Mouse (Mus musculus): ENCODE results near the gene Muc1.

The Muc1 gene

DNA sequence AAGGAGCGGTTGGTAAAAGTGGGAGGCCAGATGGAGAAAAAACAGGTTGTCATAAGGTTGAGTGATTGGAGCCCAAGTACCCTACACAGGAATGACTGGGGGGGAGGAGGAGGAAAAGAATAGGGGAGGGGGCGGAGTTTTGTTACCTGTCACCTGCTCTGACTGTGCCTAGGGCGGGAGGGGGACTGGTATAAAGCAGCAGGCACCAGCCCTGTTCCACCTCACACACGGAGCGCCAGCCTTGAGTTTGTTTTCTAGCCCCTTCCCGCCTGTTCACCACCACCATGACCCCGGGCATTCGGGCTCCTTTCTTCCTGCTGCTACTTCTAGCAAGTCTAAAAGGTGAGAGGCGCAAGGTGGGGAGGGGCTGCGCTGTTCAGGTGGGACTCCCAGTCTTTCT lies at the start of gene Muc1:
Gene Muc1 (plus strand): TSS at position 222 of the 400 bp plus-strand sequence.
- DNase-seq = no peak

GRCm38 (mm10) chr3:89181749-89182500 lies 46.9 kb upstream of the Muc1 start:
- DNase-seq = no peak

- DNase-seq = no peak
These were observed 46.3 kb upstream of the Muc1 start for GRCm38 (mm10) chr3:89182531-89183057.

GRCm38 (mm10) chr3:89183058-89183958 lies 45.5 kb upstream of the Muc1 start, which contains the start of gene Fam189b:
Gene Fam189b (plus strand): TSS chr3:89183143.
- DNase-seq = peak in 1 of 2 experiments; percentile 27

- no peak for DNase-seq
These were observed 44.9 kb upstream of the Muc1 start for GRCm38 (mm10) chr3:89183959-89184315.

DNA sequence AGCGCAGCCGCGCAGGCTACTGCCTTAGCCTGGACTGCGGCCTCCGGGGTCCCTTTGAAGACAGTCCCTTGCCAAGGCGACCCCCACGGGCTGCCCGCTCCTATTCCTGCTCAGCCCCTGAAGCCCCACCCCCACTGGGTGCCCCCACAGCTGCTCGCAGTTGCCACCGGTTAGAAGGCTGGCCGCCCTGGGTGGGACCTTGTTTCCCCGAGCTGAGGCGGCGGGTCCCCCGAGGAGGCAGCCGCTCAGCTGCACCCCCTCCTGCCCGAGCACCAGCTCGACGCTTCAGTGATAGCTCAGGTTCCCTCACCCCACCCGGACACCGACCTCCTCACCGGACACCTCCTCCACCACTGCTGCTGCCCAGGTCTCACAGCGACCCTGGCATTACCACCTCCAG lies 41.7 kb upstream of the Muc1 start:
- peak; percentile 28 to 33 for DNase-seq

GRCm38 (mm10) chr3:89187690-89188477 lies 41.0 kb upstream of the Muc1 start:
- peak; percentile 26 to 35 for DNase-seq

- peak; percentile 29 for DNase-seq
These were observed 40.4 kb upstream of the Muc1 start for GRCm38 (mm10) chr3:89188478-89188875.

GRCm38 (mm10) chr3:89190436-89190835 lies 38.4 kb upstream of the Muc1 start:
- DNase-seq = peak in 1 of 2 experiments; percentile 27

GRCm38 (mm10) chr3:89193351-89193750 lies 35.5 kb upstream of the Muc1 start:
- no peak for DNase-seq

DNA sequence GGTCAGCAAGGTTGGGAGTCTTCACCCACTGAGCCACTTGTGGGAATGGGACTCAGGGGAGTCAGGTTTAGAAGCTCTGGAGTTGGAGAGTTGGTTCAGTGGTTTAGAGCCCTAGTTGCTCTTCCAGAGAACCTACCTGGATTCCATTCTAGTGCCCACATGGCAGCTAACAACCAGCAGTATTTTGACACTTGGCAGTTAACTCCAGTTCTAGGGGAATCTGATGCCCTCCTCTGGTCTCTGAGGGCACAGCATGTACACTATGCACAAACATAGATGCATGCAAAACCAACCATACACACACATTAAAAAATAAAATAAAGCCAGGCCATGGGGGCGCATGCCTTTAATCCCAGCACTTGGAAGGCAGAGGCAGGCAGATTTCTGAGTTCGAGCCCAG lies 35.0 kb upstream of the Muc1 start:
- DNase-seq = peak; percentile 55 to 62

- DNase-seq = peak; percentile 89 to 92
These were observed 32.6 kb upstream of the Muc1 start for GRCm38 (mm10) chr3:89195979-89196877.

DNA sequence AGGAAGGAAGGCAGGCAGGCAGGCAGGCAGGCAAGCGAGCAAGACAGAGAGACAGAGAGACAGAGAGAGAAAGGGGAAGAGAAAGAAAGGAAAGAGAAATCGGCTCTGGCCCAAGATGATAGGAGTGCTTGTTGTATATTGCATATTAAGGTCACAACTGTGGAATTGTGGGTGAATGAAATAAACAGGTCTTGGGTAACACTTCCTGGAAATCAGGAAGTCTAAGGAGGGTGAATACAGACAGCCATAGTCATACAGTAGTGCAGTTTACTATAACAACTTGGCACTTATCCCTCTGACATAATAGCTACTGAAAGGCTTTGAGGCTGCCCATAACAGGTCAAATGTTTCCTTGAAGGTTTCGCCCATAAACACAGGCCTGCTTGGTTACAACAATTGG lies 29.0 kb upstream of the Muc1 start:
- DNase-seq = no peak

DNA sequence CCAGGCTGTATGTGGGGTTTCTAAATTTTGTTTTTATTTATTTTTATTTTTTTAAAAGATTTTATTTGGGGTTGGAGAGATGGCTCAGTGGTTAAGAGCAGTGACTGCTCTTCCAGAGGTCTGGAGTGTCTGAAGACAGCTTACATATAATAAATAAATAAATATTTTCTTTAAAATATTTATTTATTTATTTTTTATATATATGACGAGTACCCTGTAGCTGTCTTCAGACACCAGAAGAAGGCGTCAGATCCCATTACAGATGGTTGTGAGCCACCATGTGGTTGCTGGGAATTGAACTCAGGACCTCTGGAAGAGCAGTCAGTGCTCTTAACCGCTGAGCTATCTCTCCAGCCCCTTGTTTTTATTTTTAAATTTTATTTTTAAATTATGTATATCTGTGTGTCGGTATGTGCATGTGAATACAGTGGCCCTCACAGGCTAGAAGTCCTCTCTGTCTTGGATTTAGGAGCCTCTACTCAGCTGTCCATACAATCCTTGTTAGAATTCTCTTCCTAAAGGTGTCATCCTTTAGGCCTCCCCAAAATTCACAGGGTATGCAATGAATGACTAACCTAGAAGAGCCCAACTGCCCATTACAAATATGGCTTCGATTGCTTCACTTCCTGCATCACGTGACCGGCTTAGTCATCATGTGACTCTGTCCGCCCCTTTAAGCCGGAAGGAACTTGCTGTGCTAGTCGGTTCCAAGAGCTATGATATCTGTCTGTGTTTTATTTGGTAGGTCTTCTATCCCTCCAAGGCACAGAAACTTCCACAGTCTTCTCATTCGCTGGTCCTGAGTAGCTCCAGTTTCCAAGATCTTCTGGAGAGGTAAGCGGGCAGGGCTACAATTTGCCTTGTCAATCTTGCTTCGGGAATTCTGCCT lies 26.4 kb upstream of the Muc1 start, which contains the start of gene Gba:
Gene Gba (plus strand): TSS at position 676 of the 889 bp plus-strand sequence.
- DNase-seq = peak; percentile 87 to 89

- DNase-seq = no peak
These were observed 25.7 kb upstream of the Muc1 start for GRCm38 (mm10) chr3:89203142-89203514.

DNA sequence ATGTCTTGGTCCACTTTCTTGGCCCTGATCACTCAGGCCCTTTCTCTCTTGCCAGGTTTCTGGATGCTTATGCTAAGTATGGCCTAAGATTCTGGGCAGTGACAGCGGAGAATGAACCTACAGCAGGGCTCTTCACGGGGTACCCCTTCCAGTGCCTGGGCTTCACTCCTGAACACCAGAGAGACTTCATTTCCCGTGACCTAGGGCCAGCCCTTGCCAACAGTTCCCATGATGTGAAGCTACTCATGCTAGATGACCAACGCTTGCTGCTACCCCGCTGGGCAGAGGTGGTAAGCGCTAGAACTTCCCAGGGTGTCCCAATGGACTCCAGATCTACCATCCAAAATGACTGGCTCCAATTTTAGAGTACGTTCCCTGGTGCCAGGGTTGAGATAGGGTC lies 22.8 kb upstream of the Muc1 start:
- no peak for DNase-seq

DNA sequence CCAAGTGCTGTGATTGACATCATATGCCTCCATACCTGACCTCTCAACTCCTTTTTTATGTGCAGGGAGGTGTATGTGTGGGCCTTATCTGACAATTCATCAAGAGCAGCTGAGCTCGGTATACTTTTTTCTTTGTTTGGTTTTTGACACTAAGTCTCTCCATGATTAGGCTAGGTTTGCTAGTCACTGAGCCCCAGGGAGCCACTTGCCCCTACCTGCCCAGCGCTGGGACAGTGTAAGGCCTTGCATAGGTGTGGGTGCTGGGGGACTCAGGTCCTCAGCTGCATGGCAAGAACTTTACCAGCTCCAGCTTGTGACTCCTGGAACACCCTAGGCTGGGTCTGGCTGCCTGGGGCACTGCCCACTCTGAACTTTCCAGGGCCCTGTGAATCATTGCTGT lies 22.2 kb upstream of the Muc1 start:
- no peak for DNase-seq

DNA sequence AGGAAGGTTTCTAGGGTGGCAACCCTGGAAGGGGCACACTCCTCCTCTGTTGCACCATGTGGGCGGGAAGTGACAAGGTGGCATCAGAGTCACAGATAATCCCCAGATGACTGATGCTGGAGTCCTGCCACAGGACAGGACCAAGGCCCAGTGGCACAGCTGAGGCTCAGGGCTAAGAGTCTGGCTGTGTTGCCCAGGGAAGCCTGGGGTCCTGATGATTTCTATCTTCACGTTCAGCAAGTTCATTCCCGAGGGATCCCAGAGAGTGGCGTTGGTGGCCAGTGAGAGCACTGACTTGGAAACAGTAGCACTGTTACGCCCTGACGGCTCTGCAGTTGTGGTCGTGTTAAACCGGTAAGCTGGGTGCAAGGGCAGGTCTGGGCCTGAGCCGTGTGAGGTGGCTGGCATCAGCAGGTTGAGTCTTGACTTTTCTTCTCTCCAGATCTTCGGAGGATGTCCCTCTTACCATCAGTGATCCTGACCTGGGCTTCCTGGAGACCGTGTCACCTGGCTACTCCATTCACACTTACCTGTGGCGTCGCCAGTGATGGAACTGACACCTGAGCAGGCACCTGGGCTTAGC lies 20.7 kb upstream of the Muc1 start:
- no peak for DNase-seq

- DNase-seq = no peak
These were observed 20.1 kb upstream of the Muc1 start for GRCm38 (mm10) chr3:89208736-89209135.

- DNase-seq = no peak
These were observed 19.1 kb upstream of the Muc1 start for GRCm38 (mm10) chr3:89209731-89210130.
